Comparison of ENCODE assay signal across 14 mouse cellular contexts in the genomic region with DNA sequence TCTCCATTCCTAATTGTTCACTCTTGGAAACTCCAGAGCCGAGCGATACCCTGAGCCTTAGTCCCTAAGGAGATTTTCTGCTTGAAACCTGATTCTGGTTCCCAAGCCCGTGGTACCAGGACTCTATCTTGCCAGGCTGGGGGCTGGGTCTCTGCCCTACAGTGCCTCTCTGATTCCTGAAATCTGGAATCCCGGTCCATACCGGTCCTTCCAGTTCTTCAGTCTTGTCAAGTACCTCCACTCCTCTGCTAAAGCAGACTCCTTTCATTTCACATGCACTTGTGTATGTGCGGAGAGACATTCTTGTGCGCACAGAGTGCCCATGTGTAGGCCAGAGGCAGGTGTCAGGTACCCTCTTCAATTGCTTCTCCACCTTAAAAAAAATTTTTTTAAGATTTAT. TPM values are rescaled to one million over a fixed set of nuclear protein-coding genes. Genes with fewer than 3 reads are reported as not detected.
DNase-seq lines count a peak whose midpoint lies in the region; ATAC-seq and TF ChIP-seq lines count a peak whose summit lies in the region.
"Had no signal": no experiment of that assay in that cellular context is flagged by ENCODE, and none has a peak within 500 bp of the region (broad histone marks: within the 10 kb centered on the region; RNA-seq: fewer than 3 reads in every experiment).

No protein-coding gene starts in this region.

- no peak overlapping the region for H3K4me3 ChIP-seq in heart, embryonic 11.5 days (ENCODE audit: low read depth, low read length)
- H3K4me3 ChIP-seq in kidney, embryonic 15.5 days (replicated peaks), result no peak overlapping the region
- peak overlapping the region; percentile 51; the same call in 1 of the 2 replicates for H3K4me3 ChIP-seq in bone marrow macrophage, adult 2 months (ENCODE audit: insufficient read depth, low read length)
- no peak overlapping the region for H3K4me3 ChIP-seq in lung, embryonic 15.5 days
- H3K4me3 ChIP-seq: forebrain, embryonic 15.5 days; limb, embryonic 10.5 days; liver, embryonic 13.5 days; neural tube, embryonic 13.5 days had no signal

- TF ChIP-seq CTCF in bone marrow macrophage, adult 2 months (IDR thresholded peaks at IDR 0.05; ENCODE audit: low read depth, low read length), result no peak

- no peaks in the 10 kb centered on the region for H3K27me3 ChIP-seq in heart, embryonic 11.5 days (ENCODE audit: control insufficient read depth, insufficient read depth, low read length)
- no peaks in the 10 kb centered on the region for H3K27me3 ChIP-seq in kidney, embryonic 15.5 days
- H3K27me3 ChIP-seq in lung, embryonic 15.5 days, result no peaks in the 10 kb centered on the region
- H3K27me3 ChIP-seq: forebrain, embryonic 15.5 days; liver, embryonic 13.5 days; neural tube, embryonic 13.5 days had no signal

- no peak for DNase-seq in heart, adult 11 months
- DNase-seq in kidney, adult 9 months, result no peak
- no peak for DNase-seq in neural tube, embryonic 10.5 days (ENCODE audit: extremely low spot score, low spot score)
- no peak for DNase-seq in testis, postnatal 10 days (ENCODE audit: low spot score)
- DNase-seq: cerebellum, postnatal 36 days; liver, embryonic 13.5 days; right cerebral cortex, postnatal 25 days had no signal

- ATAC-seq in heart, embryonic 11.5 days (replicated peaks; ENCODE audit: insufficient number of reproducible peaks, low FRiP score, low TSS enrichment), result no peak
- ATAC-seq in kidney, embryonic 15.5 days (replicated peaks; ENCODE audit: low FRiP score), result no peak
- no peak for ATAC-seq in lung, embryonic 15.5 days (ENCODE audit: borderline replicate concordance, extremely low read depth, low FRiP score, low TSS enrichment)
- ATAC-seq: forebrain, embryonic 15.5 days had no signal

- 0 out of 2 replicates have a peak overlapping the region, but pooled peaks have one; percentile 12 for H3K27ac ChIP-seq in heart, embryonic 11.5 days (ENCODE audit: low read depth, low read length)
- H3K27ac ChIP-seq in kidney, embryonic 15.5 days, result peak overlapping the region; percentile 45
- H3K27ac ChIP-seq in bone marrow macrophage, adult 2 months (ENCODE audit: insufficient read depth, low read depth, low read length), result peak overlapping the region; percentile 81
- H3K27ac ChIP-seq in lung, embryonic 15.5 days, result peak overlapping the region; percentile 76
- H3K27ac ChIP-seq: forebrain, embryonic 15.5 days; limb, embryonic 10.5 days; liver, embryonic 13.5 days; neural tube, embryonic 13.5 days had no signal

- no peaks in the 10 kb centered on the region for H3K36me3 ChIP-seq in heart, embryonic 11.5 days (ENCODE audit: control insufficient read depth, insufficient read depth, low read length)
- no peaks in the 10 kb centered on the region for H3K36me3 ChIP-seq in kidney, embryonic 15.5 days
- no peaks in the 10 kb centered on the region for H3K36me3 ChIP-seq in lung, embryonic 15.5 days
- H3K36me3 ChIP-seq: forebrain, embryonic 15.5 days; limb, embryonic 10.5 days; liver, embryonic 13.5 days; neural tube, embryonic 13.5 days had no signal

- no peaks in the 10 kb centered on the region; the same call in 1 of the 2 replicates for H3K9me3 ChIP-seq in heart, embryonic 11.5 days (replicated peaks; ENCODE audit: control insufficient read depth, low read length)
- H3K9me3 ChIP-seq in kidney, embryonic 15.5 days (replicated peaks), result peaks cover 6% of the 10 kb centered on the region; the same call in 1 of the 2 replicates
- 0 out of 2 replicates have a peak, but pooled peaks cover 5% of the 10 kb centered on the region for H3K9me3 ChIP-seq in lung, embryonic 15.5 days
- H3K9me3 ChIP-seq: forebrain, embryonic 15.5 days; limb, embryonic 10.5 days had no signal

- WGBS in heart, embryonic 11.5 days (ENCODE audit: insufficient replicate concordance), result 82% methylated on average over 7 of the region's 7 CpGs
- WGBS in kidney, embryonic 15.5 days, result 79% methylated on average over 7 of the region's 7 CpGs
- WGBS in lung, embryonic 15.5 days, result 64% methylated on average over 7 of the region's 7 CpGs

- no peak overlapping the region for H3K9ac ChIP-seq in heart, embryonic 11.5 days (ENCODE audit: low read depth, low read length)
- no peak overlapping the region for H3K9ac ChIP-seq in kidney, embryonic 15.5 days
- H3K9ac ChIP-seq in lung, embryonic 15.5 days, result no peak overlapping the region
- H3K9ac ChIP-seq: forebrain, embryonic 15.5 days; liver, embryonic 13.5 days; neural tube, embryonic 13.5 days had no signal

- no peak for TF ChIP-seq POLR2A in bone marrow macrophage, adult 2 months (IDR thresholded peaks at IDR 0.05; ENCODE audit: borderline replicate concordance, low read depth, low read length)

- no peak overlapping the region for H3K4me2 ChIP-seq in heart, embryonic 11.5 days
- no peak overlapping the region for H3K4me2 ChIP-seq in kidney, embryonic 15.5 days
- no peak overlapping the region for H3K4me2 ChIP-seq in lung, embryonic 15.5 days
- H3K4me2 ChIP-seq: forebrain, embryonic 15.5 days; liver, embryonic 13.5 days; neural tube, embryonic 13.5 days had no signal

- no peaks in the 10 kb centered on the region for H3K4me1 ChIP-seq in heart, embryonic 11.5 days (ENCODE audit: control insufficient read depth, insufficient read depth, low read length)
- H3K4me1 ChIP-seq in kidney, embryonic 15.5 days, result peaks cover 10% of the 10 kb centered on the region
- H3K4me1 ChIP-seq in bone marrow macrophage, adult 2 months (ENCODE audit: control insufficient read depth, insufficient read depth, low read length), result peaks cover 20% of the 10 kb centered on the region
- peaks cover 12% of the 10 kb centered on the region for H3K4me1 ChIP-seq in lung, embryonic 15.5 days
- H3K4me1 ChIP-seq: forebrain, embryonic 15.5 days; limb, embryonic 10.5 days; neural tube, embryonic 13.5 days had no signal

RNA-seq across cellular contexts. Expression of gene Ubr2, which starts 44.8 kb away (rescaled TPM):
- polyA plus RNA-seq in heart, embryonic 11.5 days (2014; fragmentation: Nextera tagmentation; extraction: Ambion mirVana), result 17.9 and 18.2 TPM in 2 replicates
- 18.9 and 21.7 TPM in 2 replicates for polyA plus RNA-seq in kidney, embryonic 15.5 days (2015; fragmentation: Nextera tagmentation; extraction: Ambion mirVana)
- polyA plus RNA-seq in bone marrow macrophage, adult 2 months (2012; ENCODE audit: insufficient read depth, insufficient read length, missing spikeins), result 53.7 and 55.1 TPM in 2 replicates
- 16.2 and 19.2 TPM in 2 replicates for polyA plus RNA-seq in lung, embryonic 15.5 days (2015; fragmentation: Nextera tagmentation; extraction: Ambion mirVana)

Comparison
In these comparisons a context has a peak if more than half of its experiments do, and no peak if none do; other contexts are left out.
1. H3K27ac ChIP-seq: peak in every context shown above with its lines; median percentile 81 in bone marrow macrophage, adult 2 months; 76 in lung, embryonic 15.5 days; 45 in kidney, embryonic 15.5 days; 12 in heart, embryonic 11.5 days.